Mouse (Mus musculus) ES-E14 (cell line): ENCODE measurements around the gene Olfr178.

ENCODE experiments used
- CHD2 ChIP-seq: IDR thresholded peaks from 2 replicates; pipeline ENCODE4 v1.6.1; 2014; ENCODE audit warnings: mild to moderate bottlenecking, low read depth, low read length, inconsistent platforms
- MAFK ChIP-seq: IDR thresholded peaks from 2 replicates; pipeline ENCODE4 v1.6.1; 2014; ENCODE audit warnings: mild to moderate bottlenecking, low read depth, low read length, inconsistent platforms; ENCODE audit not compliant: insufficient read depth
- ZC3H11A ChIP-seq: IDR thresholded peaks from 2 replicates; pipeline ENCODE4 v1.6.1; 2012; ENCODE audit warnings: low read depth, mild to moderate bottlenecking, inconsistent platforms, low read length, borderline replicate concordance

DNA sequence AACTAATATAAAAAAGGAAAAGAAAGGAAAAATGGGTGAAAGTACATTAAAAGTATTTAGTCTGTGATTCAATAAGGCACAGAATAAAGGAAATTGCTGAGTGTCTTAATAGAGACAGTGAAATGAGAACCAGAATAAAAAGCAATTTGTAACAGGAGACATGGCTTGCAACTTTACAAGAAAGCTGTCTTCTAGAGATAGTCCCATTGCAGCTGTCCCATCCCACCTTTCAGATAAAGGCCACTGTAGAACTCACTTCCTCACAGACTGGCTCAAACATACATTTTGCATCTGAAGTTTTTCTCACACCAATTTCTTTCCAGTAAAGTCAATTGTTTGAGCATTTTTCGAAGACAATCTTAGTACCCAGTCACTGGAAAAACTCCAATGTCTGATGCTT, 30.4 kb downstream of the Olfr178 start:
- no peak for TF ChIP-seq CHD2
- no peak for TF ChIP-seq ZC3H11A
- no peak for TF ChIP-seq MAFK
